Mouse (Mus musculus) thymus, adult 2 months (tissue): ENCODE measurements around the gene Epha3.

Experiments
- CTCF ChIP-seq: fragments of 200-500 bp; IDR thresholded peaks from 2 replicates; pipeline ENCODE4 v1.5.1; 2012; ENCODE audit warnings: mild to moderate bottlenecking, control low read depth, low read length, moderate library complexity, borderline replicate concordance; ENCODE audit not compliant: control insufficient read depth, poor library complexity, insufficient read depth; ENCODE audit errors: extremely low read depth
- POLR2A ChIP-seq: fragments of 200-500 bp; IDR thresholded peaks from 2 replicates; pipeline ENCODE4 v1.6.1; 2012; ENCODE audit warnings: mild to moderate bottlenecking, low read length, control low read depth, moderate library complexity; ENCODE audit not compliant: control insufficient read depth, poor library complexity, insufficient read depth; ENCODE audit errors: extremely low read depth

GRCm38 (mm10) chr16:63863913-63864330, at the start of gene Epha3:
- TF ChIP-seq CTCF (no peak), POLR2A (no peak)
